Mouse (Mus musculus): ENCODE measurements around the gene Mob1b. TPM values are rescaled to one million over a fixed set of nuclear protein-coding genes. Genes with fewer than 3 reads are reported as not detected.

The Mob1b gene
- polyA plus RNA-seq, 1 experiment from 2014 or later: 6.2 TPM

DNA sequence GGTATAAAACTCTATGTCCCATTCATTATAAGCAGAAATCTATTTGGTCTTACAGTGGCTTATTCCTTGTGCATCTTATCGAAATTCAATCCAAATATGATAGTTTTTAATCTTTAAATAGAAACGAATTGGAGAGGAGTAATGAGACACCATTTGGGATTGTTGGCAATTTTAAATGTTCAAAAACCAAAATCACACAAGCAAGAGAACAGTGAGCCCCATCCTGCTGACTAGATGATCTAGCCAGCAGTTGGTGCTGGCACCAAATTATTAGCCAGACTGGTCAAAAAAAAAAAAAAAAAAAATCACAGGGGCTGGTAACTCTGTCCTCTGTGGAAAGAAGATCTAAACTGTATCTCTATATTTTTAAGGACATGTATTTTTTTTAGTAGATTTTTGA lies 92.5 kb downstream of the Mob1b start:
- Histone ChIP-seq H3K9me3 (ENCODE audit: low read length) (no peaks in the 10 kb centered on the region), H3K9ac (replicated peaks) (no peak overlapping the region), H3K27ac (ENCODE audit: low read depth) (no peak overlapping the region), H3K27me3 (ENCODE audit: insufficient read depth, low read length) (no peaks in the 10 kb centered on the region), H3K4me1 (ENCODE audit: insufficient read depth) (no peaks in the 10 kb centered on the region), H3K4me2 (ENCODE audit: low read depth, low read length) (no peak overlapping the region), H3K36me3 (replicated peaks; ENCODE audit: insufficient read depth, low read length) (no peaks in the 10 kb centered on the region), H3K4me3 (ENCODE audit: low read depth, low read length) (no peak overlapping the region)
- 71% methylated on average over 2 of the region's 2 CpGs for WGBS (ENCODE audit: insufficient replicate concordance)
- ATAC-seq: no peak
- TF ChIP-seq EP300 (IDR thresholded peaks at IDR 0.05; ENCODE audit: low read depth) (no peak), CTCF (IDR thresholded peaks at IDR 0.05; ENCODE audit: low read depth) (no peak)
- DNase-seq: no peak

Other genes starting within 250 kb of the Mob1b start
- not detected in 2 replicates for gene Enam, start 232.9 kb upstream of the Mob1b start, polyA plus RNA-seq (2015; fragmentation: Nextera tagmentation; extraction: Ambion mirVana)
- 0.09 TPM in 2 replicates for gene Jchain, start 193.0 kb upstream of the Mob1b start, polyA plus RNA-seq (2015; fragmentation: Nextera tagmentation; extraction: Ambion mirVana)
- gene Utp3, start 166.4 kb upstream of the Mob1b start, polyA plus RNA-seq (2015; fragmentation: Nextera tagmentation; extraction: Ambion mirVana): 27.2 and 27.6 TPM in 2 replicates
- gene Rufy3, start 155.8 kb upstream of the Mob1b start, polyA plus RNA-seq (2015; fragmentation: Nextera tagmentation; extraction: Ambion mirVana): 6.8 and 7.0 TPM in 2 replicates
- gene Grsf1, start 44.7 kb upstream of the Mob1b start, polyA plus RNA-seq (2015; fragmentation: Nextera tagmentation; extraction: Ambion mirVana): 35.9 and 42.0 TPM in 2 replicates
- 44.7 and 46.8 TPM in 2 replicates for gene Dck, start 44.1 kb downstream of the Mob1b start, polyA plus RNA-seq (2015; fragmentation: Nextera tagmentation; extraction: Ambion mirVana)
- gene Slc4a4, start 166.0 kb downstream of the Mob1b start, polyA plus RNA-seq (2015; fragmentation: Nextera tagmentation; extraction: Ambion mirVana): 3.3 and 4.1 TPM in 2 replicates